Comparison of ENCODE assay signal across 8 mouse cellular contexts in the genomic region with DNA sequence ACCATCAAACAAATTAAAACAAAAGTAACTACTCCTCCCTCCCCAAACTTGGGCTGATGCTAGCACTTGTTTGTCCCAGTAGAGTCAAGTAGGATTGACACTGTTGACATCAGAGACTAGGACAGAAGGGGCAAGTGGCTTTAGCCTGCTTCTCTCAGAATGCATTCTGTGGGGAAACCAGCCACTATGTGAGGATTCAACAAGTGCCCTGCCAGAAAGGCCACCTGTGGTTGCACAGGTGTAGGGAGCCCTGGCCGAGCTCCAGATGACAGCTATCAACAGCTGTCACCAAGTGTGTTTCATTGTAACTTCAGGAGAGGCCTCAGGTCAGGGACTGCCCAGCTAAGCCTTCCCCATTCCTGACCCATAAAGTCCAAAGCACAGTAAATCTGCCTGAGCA.
"Had no signal": no experiment of that assay in that cellular context is flagged by ENCODE, and none has a peak within 500 bp of the region (broad histone marks: within the 10 kb centered on the region; RNA-seq: fewer than 3 reads in every experiment).

No protein-coding gene starts in this region.

- DNase-seq: liver, postnatal 0 days; lung, adult 2 months; lung, postnatal 14 days; lung, postnatal 36 days; right cerebral cortex, postnatal 14 days; thymus, adult 2 months; thymus, postnatal 25 days; thymus, postnatal 4 days had no signal
